Mouse (Mus musculus) spleen, adult 12 weeks (tissue): ENCODE measurements around the gene Cstad.

Source experiments
- DNase-seq: peaks from one replicate; pipeline ENCODE4 v3.0.0; 2022; ENCODE audit warnings: low spot score

Gene Cstad

GRCm38 (mm10) chr2:30595796-30596195 is 956 bp downstream of the Cstad start:
- no peak for DNase-seq

- no peak for DNase-seq
These were observed 4.8 kb downstream of the Cstad start for GRCm38 (mm10) chr2:30599621-30600020.

- DNase-seq: no peak
These were observed 5.5 kb downstream of the Cstad start for GRCm38 (mm10) chr2:30600291-30600690.

DNA sequence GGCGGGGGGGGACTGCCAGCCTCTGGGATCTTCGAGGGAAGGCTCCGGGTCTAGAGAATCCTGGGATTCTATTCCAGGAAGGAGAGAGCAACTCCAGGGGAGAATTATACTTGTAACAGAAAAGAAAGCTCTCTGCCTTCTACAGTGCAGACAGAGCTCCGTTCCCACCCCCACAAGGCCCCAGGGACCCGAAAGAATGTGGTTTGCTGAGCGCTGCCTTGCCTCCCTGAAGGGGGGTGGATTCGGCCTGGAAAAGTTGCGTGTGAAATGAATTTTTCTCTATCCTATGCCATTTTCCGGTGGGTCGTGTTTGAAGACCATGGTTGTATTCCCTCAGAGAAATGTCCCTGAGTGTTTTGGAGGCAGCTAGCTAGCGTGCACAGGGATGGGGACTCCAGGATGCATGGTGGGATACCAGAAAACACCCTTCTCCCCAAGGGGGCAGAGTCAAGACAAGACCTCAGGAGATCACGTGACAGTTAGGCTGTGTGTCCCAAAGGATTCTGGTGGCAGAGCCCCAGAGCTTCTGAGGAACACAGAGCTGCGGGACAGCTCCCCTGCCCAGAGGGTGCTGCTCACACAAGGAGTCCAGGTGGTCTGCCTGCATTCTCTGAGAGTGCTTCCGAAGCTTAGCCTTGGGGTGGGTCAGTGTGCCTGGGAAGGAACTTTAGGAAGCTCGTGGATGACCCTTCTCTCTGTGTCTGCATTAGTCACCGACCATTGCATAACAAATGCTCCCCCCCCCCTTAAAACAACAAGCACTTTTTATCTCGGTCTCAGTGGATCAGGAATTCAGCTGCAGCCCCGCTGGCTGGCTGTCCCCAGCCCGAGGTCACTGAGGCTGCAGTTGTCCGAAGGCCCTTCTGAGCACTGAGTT is 6.4 kb downstream of the Cstad start:
- DNase-seq: no peak

- no peak for DNase-seq
These were observed 7.6 kb downstream of the Cstad start for GRCm38 (mm10) chr2:30602451-30602850.

GRCm38 (mm10) chr2:30603731-30604130 is 8.9 kb downstream of the Cstad start:
- DNase-seq: no peak

GRCm38 (mm10) chr2:30604880-30605761 is 10.3 kb downstream of the Cstad start:
- no peak for DNase-seq

DNA sequence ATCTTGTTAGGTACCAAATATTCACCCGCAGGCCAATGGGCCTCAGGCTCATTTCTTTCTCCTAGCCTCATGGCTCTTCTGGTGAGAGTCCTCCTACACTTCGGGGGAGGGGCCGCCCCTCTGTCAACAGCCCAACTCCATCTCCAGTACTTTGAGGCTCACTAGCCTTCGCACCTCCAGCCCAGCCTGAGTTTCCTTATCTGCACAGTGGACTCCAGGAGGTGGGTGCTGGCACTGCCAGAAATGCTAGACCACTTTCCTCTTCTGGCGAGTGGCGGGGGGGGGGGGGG is 10.9 kb downstream of the Cstad start:
- no peak for DNase-seq

DNA sequence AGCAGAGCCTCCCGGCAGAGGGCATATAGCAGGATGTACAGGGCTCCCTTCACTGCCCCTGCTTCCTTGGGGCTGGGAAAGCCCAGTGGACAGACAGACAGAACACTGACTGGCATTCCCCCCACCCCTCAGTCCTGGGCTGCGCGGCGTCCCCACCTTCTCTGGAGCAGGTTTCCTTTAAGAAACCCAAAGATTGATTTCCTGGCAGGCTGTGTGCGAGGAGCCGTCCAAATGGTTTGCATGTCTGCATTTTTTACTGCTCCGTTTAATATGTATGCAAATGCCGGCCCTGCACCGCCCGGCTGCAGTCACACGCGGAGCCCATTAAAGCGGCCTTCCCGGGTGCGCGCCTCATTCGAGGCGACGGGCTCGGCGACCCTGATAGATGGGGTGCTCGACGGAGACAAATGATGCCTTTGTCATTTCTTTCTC is 11.8 kb downstream of the Cstad start:
- DNase-seq: no peak

DNA sequence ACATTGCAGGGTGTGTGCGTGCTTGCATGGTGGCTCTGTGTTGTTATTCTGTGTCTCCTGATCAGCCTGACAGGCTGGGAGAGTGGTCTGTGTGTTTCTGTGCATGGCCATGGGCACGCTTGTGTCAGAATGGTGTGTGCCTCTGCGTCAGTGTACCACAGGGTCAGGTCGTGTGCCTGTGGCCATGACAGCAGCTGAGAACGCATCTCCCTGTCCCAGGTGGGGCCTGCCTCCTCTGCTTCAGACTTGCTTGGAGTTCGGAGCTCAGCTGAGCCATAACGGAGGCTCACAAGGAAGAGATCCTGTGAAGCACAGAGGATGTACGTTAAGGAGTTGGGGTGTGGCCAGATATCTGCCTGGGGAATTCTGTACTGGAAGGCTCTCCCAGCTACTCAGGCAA is 13.1 kb downstream of the Cstad start:
- no peak for DNase-seq

- no peak for DNase-seq
These were observed 13.9 kb downstream of the Cstad start for GRCm38 (mm10) chr2:30608690-30609201.

- no peak for DNase-seq
These were observed 18.7 kb downstream of the Cstad start for GRCm38 (mm10) chr2:30613574-30613973.

DNA sequence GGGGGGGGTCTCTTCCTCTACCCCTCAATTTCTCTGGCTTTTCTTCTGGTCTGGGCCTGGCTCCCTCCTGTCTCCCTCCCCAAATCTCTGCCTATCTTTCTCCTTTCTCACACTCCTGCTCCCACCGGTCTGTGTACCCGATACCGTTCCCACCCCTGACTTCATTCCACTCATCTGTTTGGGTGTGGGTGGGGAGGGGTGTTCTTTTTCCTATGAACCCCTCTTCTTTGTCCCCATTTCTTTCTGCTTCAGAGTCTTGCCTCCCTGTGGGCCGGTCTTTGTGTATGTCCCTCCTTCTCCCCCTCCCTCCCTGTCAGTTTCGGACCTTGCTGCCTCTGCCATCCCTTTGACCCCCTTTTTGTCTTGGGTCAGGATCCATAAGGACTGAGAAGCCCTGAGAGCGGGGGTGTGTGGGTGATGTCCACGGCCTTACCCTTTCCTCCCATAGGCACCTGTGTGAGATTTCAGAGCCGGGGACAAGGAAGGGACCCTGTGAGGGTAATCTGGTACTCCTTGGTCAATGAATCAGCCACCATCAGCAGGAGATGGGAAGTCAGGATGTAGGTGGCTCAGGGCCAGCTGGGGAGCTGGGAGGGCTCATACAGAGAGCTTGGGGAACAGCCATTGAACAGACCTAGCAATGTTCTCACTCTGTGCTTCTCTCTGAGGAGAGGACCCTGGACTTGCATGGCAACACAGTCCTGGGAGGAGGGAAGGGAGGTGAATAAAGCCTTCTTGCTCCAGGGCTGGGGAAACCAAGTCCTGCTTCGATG is 19.5 kb downstream of the Cstad start:
- DNase-seq: no peak

DNA sequence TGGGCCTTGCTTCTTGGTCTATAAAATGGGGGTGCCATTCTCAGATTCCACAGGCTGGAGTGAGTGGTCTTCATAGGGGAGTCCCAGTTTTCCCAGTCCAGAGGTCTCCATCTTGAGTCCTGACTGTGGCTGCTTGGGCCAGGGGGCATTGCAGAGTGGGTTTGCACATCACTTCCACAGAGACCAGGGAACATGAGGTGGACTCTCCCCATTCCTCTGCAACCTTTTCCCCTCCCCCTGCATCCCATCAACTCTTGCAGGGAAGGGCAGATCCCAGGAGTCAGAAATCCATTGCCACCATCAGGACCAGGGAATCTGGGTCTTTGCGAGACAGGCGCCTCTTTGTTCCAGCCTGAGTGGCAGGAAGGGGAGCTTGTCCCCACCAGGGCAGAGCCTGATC is 21.0 kb downstream of the Cstad start:
- DNase-seq: no peak

DNA sequence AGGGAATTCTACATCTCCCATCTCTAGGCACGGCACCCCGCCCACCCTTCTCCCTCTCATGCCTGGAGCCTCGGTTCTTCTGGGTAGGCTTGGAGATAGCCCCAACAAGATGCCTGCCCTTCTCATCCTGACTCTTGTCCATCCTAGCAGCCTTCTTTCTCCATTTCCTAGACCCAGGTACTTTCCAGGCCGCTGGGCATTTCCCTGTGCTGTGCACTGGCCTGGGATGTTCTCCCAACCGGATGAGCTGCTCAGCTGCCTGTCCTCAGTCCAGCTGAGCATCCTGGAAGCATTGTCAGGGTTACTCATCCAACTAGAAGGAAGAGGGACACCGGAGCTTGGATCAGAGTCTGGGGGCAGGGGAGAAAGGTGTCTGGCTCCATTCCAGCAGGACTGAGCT is 21.6 kb downstream of the Cstad start:
- no peak for DNase-seq

DNA sequence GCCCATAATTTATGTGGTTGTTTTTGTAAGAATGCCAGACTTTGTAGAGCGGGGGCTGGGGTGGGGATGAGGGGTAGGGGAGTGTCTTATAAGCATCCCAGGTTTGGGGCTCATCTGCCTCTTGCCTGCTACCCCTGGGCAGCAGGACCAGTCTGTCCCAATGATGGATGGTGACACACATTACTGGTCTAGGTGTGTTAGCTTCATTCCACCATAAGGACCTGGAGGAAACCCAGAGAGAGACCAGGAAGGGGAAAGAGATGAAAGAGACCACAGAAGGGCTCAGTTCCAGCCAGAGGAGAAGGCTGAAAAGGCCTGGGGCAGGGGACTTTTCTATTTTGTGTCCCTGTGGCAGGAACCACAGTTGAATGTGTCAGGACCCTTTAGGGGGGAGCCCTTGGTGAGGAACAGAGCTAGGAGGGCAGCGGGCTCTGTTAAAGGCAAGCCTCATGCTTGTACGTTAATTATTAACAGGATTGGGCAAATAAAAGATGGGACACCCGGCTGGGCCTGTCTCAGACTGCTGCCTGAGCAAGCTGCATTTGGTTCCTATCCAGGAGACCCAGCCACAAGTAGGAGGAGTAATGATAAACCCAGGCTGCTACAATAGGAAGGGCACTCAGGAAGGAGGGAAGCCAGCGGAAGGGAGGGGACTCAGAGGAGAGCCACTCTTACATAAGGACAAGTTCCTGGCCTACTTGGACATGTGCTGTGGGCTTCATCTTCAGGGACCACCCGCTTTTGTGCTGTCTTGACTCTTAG is 23.8 kb downstream of the Cstad start:
- DNase-seq: no peak

GRCm38 (mm10) chr2:30623873-30624272 is 29.0 kb downstream of the Cstad start:
- no peak for DNase-seq

GRCm38 (mm10) chr2:30625296-30625826 is 30.5 kb downstream of the Cstad start:
- DNase-seq: no peak

GRCm38 (mm10) chr2:30626058-30626675 is 31.3 kb downstream of the Cstad start:
- DNase-seq: peak; percentile 22

- no peak for DNase-seq
These were observed 32.5 kb downstream of the Cstad start for GRCm38 (mm10) chr2:30627338-30627737.

DNA sequence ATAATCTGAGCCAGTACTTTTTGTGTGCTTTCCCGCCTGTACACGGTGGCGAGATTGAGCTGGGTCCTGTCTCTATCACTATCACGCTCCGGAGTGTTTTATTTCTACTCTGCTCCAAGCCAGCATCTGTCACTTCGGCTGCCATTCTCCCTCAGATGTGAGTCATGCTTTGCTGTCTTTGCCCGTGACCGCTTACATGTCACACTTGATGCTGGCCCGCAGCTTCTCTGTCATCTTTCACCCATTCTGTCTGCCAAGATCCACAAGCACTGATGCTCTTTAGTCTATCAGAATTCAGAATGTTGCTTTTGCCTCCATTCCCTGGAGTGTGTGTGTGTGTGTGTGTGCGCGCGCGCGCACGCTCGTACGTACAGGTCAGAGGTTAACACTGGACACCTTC is 33.5 kb downstream of the Cstad start:
- no peak for DNase-seq
